Mouse (Mus musculus) ES-Bruce4 (cell line): ENCODE results near the gene Apln.

Source experiments
- CTCF ChIP-seq: IDR thresholded peaks from one replicate; pipeline ENCODE4 v1.8.1; 2011; ENCODE audit warnings: low read depth, low read length
- EP300 ChIP-seq: IDR thresholded peaks from 2 replicates; pipeline ENCODE4 v1.6.1; 2011; ENCODE audit warnings: low read depth, low read length; ENCODE audit not compliant: insufficient read depth

- TF ChIP-seq CTCF (no peak), EP300 (no peak)
Measured at GRCm38 (mm10) chrX:48006062-48006461, 28.6 kb downstream of the Apln start.
